Mouse (Mus musculus) bone marrow, adult 2 months (tissue): ENCODE measurements at regions not wholly inside any gene's neighbourhood (a gene's known extent, or its start where the extent isn't known, plus 50 kb on each side); places are given as distances from the start of the nearest gene placed in this dataset.

ENCODE experiments used
- CTCF ChIP-seq: fragments of 200-500 bp; IDR thresholded peaks from 2 replicates; pipeline ENCODE4 v1.5.1; 2011; ENCODE audit warnings: low read length, control low read depth; ENCODE audit not compliant: control insufficient read depth, insufficient read depth
- POLR2A ChIP-seq: fragments of 200-500 bp; IDR thresholded peaks from 2 replicates; pipeline ENCODE4 v1.6.1; 2011; ENCODE audit warnings: low read depth, mild to moderate bottlenecking, control low read depth, low read length, borderline replicate concordance; ENCODE audit not compliant: control insufficient read depth

DNA sequence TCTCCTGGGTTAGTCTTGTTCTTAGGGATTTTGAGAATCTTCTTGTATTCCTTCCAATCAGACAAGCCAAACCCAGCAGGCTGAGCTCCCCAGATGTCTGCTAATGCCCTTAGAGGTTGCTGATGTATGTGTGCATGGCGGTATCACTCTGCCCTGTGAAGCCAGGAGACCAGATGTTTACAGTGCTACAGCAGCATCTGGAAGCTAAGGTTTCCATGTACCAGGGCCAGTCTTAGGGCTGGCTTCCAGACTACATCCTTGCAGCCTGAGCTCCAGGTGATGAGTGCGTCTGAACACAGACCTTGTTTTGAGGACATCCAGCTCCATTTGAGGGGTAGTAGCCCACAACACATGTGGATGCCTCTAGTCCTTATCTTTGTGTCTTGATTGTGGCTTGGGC is 241.7 kb downstream of the Ttc32 start:
- TF ChIP-seq POLR2A (no peak), CTCF (no peak)
